Mouse (Mus musculus): ENCODE measurements around the gene Cdh13.

GRCm38 (mm10) chr8:118628702-118629101 is 345.2 kb downstream of the Cdh13 start:
- TF ChIP-seq POLR2A (IDR thresholded peaks at IDR 0.05; ENCODE audit: borderline replicate concordance, insufficient read depth, low read length) (no peak), CTCF (IDR thresholded peaks at IDR 0.05; ENCODE audit: borderline replicate concordance, insufficient read depth, low read depth, low read length) (no peak)
